Mouse (Mus musculus): ENCODE results near the gene Gm6309.
"Not testable (repeated sequence)": the region's sequence is repeated elsewhere in the genome, so short reads cannot be mapped to it uniquely, and the experiment has no call there.

Gm6309 gene

GRCm38 (mm10) chr5:146170621-146171020 lies at the start of gene Gm6309:
TSS of gene Gm6309 (minus strand) at chr5:146170721.
- not testable (repeated sequence) for DNase-seq

DNA sequence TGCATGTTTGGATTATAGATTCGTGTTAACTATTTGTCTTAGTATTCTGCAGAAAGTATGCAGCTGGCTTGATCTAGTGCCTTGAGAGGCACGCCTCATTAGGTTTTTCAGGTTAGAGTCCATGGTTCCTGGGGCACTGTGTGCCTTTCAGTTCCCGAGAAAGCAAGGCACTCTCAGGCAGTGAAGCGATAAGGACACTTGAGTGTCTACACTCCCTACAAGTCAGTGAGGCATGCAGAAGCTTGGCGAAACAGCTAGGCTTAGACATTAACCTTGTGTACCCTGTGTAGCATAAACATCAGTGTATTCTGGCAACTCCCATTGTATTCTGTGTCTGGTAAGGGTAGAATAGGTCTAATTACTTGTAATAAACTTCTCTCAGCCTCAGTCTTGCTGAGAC lies 35.0 kb upstream of the Gm6309 start:
- peak; percentile 78 to 93 for DNase-seq

GRCm38 (mm10) chr5:146203921-146204320 lies 33.4 kb upstream of the Gm6309 start:
- DNase-seq, result peak in 1 of 2 experiments; percentile 52

DNA sequence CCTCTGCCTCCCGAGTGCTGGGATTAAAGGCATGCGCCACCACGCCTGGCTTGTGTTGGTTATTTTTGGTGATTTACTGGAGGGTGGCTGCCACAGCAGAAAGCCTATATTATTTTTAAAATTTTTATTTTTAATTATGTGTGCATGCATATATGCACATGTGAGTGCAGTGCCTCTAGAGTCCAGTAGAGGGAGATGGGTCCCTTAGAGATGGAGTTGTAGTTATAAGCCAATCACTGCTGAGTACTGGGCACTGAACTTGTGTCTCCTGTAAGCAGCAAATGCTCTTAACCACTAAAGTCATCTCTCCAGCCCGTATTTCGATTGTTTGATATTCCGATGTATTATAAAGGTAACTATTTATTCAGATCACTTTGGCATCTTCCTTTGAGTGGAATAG lies 30.1 kb upstream of the Gm6309 start:
- DNase-seq, result no peak

DNA sequence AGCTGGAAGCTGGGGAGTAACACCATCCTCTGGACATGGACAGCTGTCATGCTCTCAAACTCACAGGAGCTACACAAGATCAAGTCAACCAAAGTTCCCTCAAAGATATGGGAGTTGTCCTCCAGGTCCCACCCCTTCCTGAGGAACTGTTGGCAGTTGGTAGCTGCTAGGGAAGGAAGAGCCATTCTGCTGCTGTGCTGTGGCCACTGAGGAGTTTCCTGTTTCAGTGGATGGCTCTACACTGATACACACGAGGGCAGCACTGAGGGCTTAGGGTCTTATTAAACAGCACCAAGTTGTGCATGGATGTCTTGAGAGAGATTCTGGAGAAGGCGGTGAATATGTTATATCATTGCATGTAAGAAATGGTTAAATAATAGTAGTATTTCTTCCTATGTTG lies 29.0 kb upstream of the Gm6309 start:
- no peak for DNase-seq

DNA sequence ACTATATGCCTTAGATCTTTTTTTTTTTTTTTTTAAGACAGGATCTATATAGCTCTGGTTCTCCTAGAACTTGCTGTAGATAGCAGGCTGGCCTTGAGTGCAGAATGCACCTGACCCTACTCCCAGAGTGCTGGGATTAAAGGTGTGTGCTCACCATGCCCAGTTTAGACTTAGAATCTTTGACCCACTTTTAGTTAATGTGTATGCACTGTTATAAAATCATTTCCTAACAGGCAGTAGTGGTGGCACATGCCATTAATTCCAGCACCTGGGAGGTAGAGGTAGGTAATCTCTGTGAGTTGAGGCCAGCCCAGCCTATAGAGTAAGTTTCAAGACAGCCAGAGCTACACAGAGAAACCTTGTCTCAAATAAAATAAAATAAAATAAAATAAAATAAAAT lies 28.6 kb upstream of the Gm6309 start:
- DNase-seq, result peak; percentile 53 to 78

GRCm38 (mm10) chr5:146193360-146193759 lies 22.8 kb upstream of the Gm6309 start:
- DNase-seq, result no peak

GRCm38 (mm10) chr5:146190501-146191269 lies 20.2 kb upstream of the Gm6309 start:
- no peak for DNase-seq

GRCm38 (mm10) chr5:146190093-146190492 lies 19.6 kb upstream of the Gm6309 start:
- DNase-seq, result peak; percentile 41 to 72

DNA sequence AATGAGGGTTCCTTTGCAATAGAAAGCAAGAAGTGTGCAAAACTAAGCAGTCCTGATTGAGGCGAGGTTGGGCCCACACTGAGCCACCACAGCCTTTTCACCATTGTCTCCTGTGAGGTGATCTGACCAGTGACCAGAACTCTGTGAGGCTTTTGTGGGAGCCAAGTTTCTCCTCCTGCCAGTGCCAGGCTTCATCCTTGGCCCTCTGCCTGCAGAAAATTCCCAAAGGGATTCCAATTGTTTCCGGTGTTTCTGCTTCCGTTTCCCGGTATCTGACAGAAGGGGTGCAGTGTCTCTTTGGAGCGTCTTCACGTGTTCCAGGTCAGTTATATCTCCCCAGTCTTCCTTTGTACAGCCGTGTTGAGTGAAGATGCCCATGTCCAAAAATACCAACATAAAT lies 18.2 kb upstream of the Gm6309 start:
- DNase-seq, result no peak

- peak; percentile 45 to 65 for DNase-seq
Observed at GRCm38 (mm10) chr5:146188144-146188543, 17.6 kb upstream of the Gm6309 start.

GRCm38 (mm10) chr5:146187441-146187840 lies 16.9 kb upstream of the Gm6309 start:
- DNase-seq, result peak; percentile 82 to 83

- not testable (repeated sequence) for DNase-seq
Observed at GRCm38 (mm10) chr5:146185204-146185603, 14.7 kb upstream of the Gm6309 start, which contains the start of gene 1700001J03Rik. TSS of gene 1700001J03Rik (minus strand) at chr5:146185304.

- peak; percentile 65 to 70 for DNase-seq
Observed at GRCm38 (mm10) chr5:146172744-146173143, 2.2 kb upstream of the Gm6309 start.

- DNase-seq, result not testable (repeated sequence)
Observed at GRCm38 (mm10) chr5:146160439-146160838, 10.1 kb downstream of the Gm6309 start, which contains the start of gene Gm5565. TSS of gene Gm5565 (minus strand) at chr5:146160539.

GRCm38 (mm10) chr5:146158326-146158725 lies 12.2 kb downstream of the Gm6309 start:
- not testable (repeated sequence) for DNase-seq

GRCm38 (mm10) chr5:146150454-146150853 lies 20.1 kb downstream of the Gm6309 start:
- DNase-seq, result no peak

GRCm38 (mm10) chr5:146147903-146148302 lies 22.6 kb downstream of the Gm6309 start:
- DNase-seq, result no peak
